Mouse (Mus musculus): Measurements from ENCODE around the gene Rragb. TPM values are rescaled to one million over a fixed set of nuclear protein-coding genes. Genes with fewer than 3 reads are reported as not detected.

Rragb gene
- polyA plus RNA-seq, 1 experiment: 101 TPM

DNA sequence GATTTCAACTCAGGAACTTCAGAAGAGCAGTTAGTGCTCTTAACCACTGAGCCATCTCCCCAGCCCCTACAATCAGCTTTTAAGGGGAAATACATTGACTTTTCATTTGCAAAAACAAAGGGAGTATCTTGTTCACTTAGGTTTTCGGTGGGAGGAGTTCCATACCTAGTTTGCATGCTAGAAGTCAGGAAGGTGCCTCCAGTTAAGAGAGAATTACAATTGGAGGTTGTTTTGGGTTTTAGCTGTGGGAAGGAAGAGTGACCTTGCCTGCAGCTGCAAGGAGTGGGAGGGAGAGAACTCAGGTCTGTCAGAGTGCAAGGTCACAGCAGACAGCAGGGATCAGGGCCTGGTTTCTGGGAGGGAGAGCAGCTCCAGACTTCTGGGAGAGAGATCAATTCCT lies 71.3 kb downstream of the Rragb start:
- Histone ChIP-seq H3K4me3 (replicated peaks; ENCODE audit: insufficient read depth, low read depth, low read length) (no peak overlapping the region), H3K4me1 (ENCODE audit: control insufficient read depth, insufficient read depth, low read length) (no peaks in the 10 kb centered on the region), H3K27ac (ENCODE audit: insufficient read depth, low read length) (no peak overlapping the region), H3K27me3 (ENCODE audit: control insufficient read depth, insufficient read depth, low read length) (no peaks in the 10 kb centered on the region)
- no peak for DNase-seq
- TF ChIP-seq POLR2A (IDR thresholded peaks at IDR 0.05; ENCODE audit: borderline replicate concordance, insufficient read depth, low read length) (no peak), CTCF (IDR thresholded peaks at IDR 0.05; ENCODE audit: borderline replicate concordance, insufficient read depth, low read depth, low read length) (no peak)
- 67% methylated on average over 1 of the region's 1 CpGs for WGBS

Other genes with a start within 250 kb of the Rragb start
- gene Usp51, start 133.5 kb upstream of the Rragb start, polyA plus RNA-seq (2012; rRNA removed): 1.2 and 1.9 TPM in 2 replicates
- 43.5 and 45.8 TPM in 2 replicates for gene Mageh1, start 102.4 kb upstream of the Rragb start, polyA plus RNA-seq (2012; rRNA removed)
- 1.0 TPM in 2 replicates for gene Foxr2, start 21.2 kb upstream of the Rragb start, polyA plus RNA-seq (2012; rRNA removed)
- 1.1 and 1.6 TPM in 2 replicates for gene Klf8, start 97.5 kb downstream of the Rragb start, polyA plus RNA-seq (2012; rRNA removed)